Mouse (Mus musculus) ovary, adult 18-20 months (tissue): Measurements from ENCODE around the gene Olfr1099.

ENCODE experiments used
- DNase-seq: peaks from one replicate; pipeline ENCODE4 v3.0.0; 2022; ENCODE audit warnings: low spot score, mixed read lengths

Gene Olfr1099

GRCm38 (mm10) chr2:86960593-86960992, at the start of gene Olfr1099:
Olfr1099 (minus strand) TSS chr2:86960693.
- no peak for DNase-seq

- DNase-seq: no peak
Measured at GRCm38 (mm10) chr2:86998098-86998497, 37.6 kb upstream of the Olfr1099 start, which contains the start of gene Olfr1102. Olfr1102 (plus strand) TSS chr2:86998398.

- no peak for DNase-seq
Measured at GRCm38 (mm10) chr2:86991121-86991520, 30.6 kb upstream of the Olfr1099 start, which contains the start of gene Olfr1101. Olfr1101 (minus strand) TSS chr2:86991221.

GRCm38 (mm10) chr2:86979854-86980253, 19.4 kb upstream of the Olfr1099 start, which contains the start of gene Olfr1100:
Olfr1100 (minus strand) TSS chr2:86979954.
- no peak for DNase-seq

GRCm38 (mm10) chr2:86926557-86926956, 33.9 kb downstream of the Olfr1099 start:
- DNase-seq: no peak

- DNase-seq: no peak
Measured at GRCm38 (mm10) chr2:86924445-86924844, 36.0 kb downstream of the Olfr1099 start, which contains the start of gene Olfr1098. Olfr1098 (minus strand) TSS chr2:86924545.

GRCm38 (mm10) chr2:86905647-86906046, 54.8 kb downstream of the Olfr1099 start:
- DNase-seq: no peak
